Mouse (Mus musculus) midbrain, embryonic 16.5 days (tissue): ENCODE measurements at regions not wholly inside any gene's neighbourhood (a gene's known extent, or its start where the extent isn't known, plus 50 kb on each side); places are given as distances from the start of the nearest gene placed in this dataset.

ENCODE experiments used
- ATAC-seq: fragments of 200-750 bp; cut with Nextera tagmentation; 2 replicates; pipeline ENCODE4 v1.8.0; 2017; ENCODE audit warnings: moderate TSS enrichment
- H3K27ac ChIP-seq: fragments of 300-500 bp; sonication (generic); 2 replicates; pipeline ENCODE4 v1.5.1; 2014; ENCODE audit warnings: mild to moderate bottlenecking, low read length, mixed read lengths
- H3K27me3 ChIP-seq: fragments of 300-500 bp; sonication (generic); 2 replicates; pipeline ENCODE4 v1.6.1; 2014; ENCODE audit warnings: low read depth, low read length, mixed read lengths; ENCODE audit not compliant: control insufficient read depth, insufficient read depth
- H3K36me3 ChIP-seq: fragments of 300-500 bp; sonication (generic); 2 replicates; pipeline ENCODE4 v1.6.1; 2014; ENCODE audit warnings: mild to moderate bottlenecking, low read length, moderate library complexity, mixed read lengths; ENCODE audit not compliant: control insufficient read depth, insufficient read depth
- H3K4me1 ChIP-seq: fragments of 300-500 bp; sonication (generic); 2 replicates; pipeline ENCODE4 v1.6.1; 2014; ENCODE audit warnings: mild to moderate bottlenecking, low read length, mixed read lengths; ENCODE audit not compliant: control insufficient read depth, insufficient read depth
- H3K4me2 ChIP-seq: fragments of 300-500 bp; sonication (generic); 2 replicates; pipeline ENCODE4 v1.6.1; 2014; ENCODE audit warnings: mild to moderate bottlenecking, low read length, mixed read lengths
- H3K4me3 ChIP-seq: fragments of 300-500 bp; sonication (generic); 2 replicates; pipeline ENCODE4 v1.5.1; 2014; ENCODE audit warnings: low read depth, mild to moderate bottlenecking, low read length, moderate library complexity, mixed read lengths
- H3K9ac ChIP-seq: fragments of 300-500 bp; sonication (generic); 2 replicates; pipeline ENCODE4 v1.6.1; 2014; ENCODE audit warnings: low read depth, low read length, mixed read lengths
- H3K9me3 ChIP-seq: fragments of 300-500 bp; sonication (generic); replicated peaks from 2 replicates; pipeline ENCODE4 v1.6.1; 2014; ENCODE audit warnings: mild to moderate bottlenecking, low read length, mixed read lengths; ENCODE audit not compliant: control insufficient read depth, poor library complexity, severe bottlenecking
- WGBS: fragments of 180-500 bp; shearing (Covaris S2); extraction: QIAGEN DNeasy Blood & Tissue Kit; methylation state at CpG from one replicate; pipeline ENCODE4 v1.1.7; 2014; 5-methylcytosine and 5-hydroxymethylcytosine counted together

DNA sequence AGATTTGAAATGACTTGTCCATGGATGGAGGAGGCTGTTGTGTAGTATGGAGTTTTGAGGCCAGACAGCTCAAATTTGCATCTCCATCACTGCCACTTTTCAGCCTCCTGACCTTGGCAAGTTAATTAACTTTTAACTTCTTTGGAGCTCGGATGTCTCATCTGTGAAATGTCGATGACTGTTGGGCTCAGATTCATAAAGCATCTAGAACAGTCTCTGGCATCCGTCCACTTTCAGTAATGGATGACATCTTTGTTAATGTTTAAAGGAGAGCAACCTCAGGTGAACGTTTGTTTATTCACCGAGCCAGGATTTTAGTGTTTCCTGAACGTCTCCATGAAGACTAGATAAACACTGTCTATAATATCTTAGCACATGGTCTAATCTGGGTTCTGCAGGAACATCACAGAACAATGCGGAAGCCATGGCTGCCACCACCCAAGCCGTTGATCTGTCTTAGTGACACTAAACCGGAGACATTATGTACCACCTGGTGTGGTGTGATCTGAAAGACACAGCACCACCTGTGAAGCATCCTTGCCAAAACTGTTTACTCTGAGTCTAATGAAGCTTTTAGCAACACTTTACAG is 658.4 kb downstream of the Sorcs3 start:
- Histone ChIP-seq H3K27ac (no peak overlapping the region), H3K9ac (no peak overlapping the region), H3K4me1 (no peaks in the 10 kb centered on the region), H3K27me3 (no peaks in the 10 kb centered on the region), H3K36me3 (no peaks in the 10 kb centered on the region), H3K4me2 (no peak overlapping the region), H3K9me3 (no peaks in the 10 kb centered on the region), H3K4me3 (no peak overlapping the region)
- no peak for ATAC-seq
- WGBS: 85% methylated on average over 9 of the region's 9 CpGs

DNA sequence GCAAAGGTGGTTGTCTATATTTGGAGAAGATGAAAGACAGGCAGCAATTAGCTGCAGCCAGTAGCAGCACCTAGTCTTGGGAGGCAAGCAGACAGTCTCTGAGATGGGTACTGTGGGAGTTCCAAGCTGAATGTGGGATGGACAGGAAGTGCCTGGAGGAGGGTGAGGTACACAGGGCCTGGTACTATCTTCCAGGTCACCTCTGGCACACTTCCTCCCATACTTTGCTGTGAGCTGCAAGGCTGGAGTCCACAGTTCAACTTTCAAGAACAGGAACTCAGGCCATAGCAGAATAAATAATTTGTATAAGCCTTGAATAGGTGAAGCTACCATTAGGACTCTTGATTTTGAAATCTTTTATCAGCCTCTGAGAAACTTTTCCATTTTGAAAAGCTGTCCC is 665.8 kb downstream of the Sorcs3 start:
- ATAC-seq: no peak
- Histone ChIP-seq H3K27me3 (no peaks in the 10 kb centered on the region), H3K4me1 (no peaks in the 10 kb centered on the region), H3K4me3 (no peak overlapping the region), H3K36me3 (no peaks in the 10 kb centered on the region), H3K4me2 (no peak overlapping the region), H3K27ac (no peak overlapping the region), H3K9me3 (no peaks in the 10 kb centered on the region), H3K9ac (no peak overlapping the region)

DNA sequence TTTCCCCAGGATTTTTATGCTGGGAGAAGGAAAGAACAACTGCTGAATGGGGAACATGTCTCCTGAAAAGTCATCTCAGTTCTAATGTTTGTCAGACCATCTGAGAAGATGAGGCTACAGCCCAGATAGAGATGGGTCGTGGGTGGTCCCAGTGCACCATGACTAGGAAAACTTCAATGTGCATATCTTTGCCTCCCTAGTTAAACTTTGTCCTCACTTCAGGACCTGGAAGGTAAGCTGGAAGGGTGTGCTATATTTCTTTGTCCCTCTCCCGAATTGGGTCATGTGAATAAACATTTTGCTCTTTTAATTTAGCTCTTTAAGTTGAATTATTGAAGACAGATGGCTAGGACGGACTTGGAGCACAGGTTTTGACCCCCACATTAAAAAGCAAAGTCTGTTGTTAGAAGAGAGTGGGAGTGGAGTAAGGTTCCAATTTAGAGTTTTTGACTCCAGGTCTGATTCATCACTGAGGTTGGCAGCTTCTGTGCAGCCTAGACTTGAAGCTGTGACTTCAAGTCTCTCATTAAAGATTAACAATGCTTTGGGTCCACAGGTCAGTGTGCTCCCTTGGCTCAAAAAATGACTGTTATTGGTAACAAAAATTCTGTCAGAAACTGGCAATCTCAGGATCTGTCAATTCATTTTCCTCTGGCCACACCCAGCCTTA is 675.8 kb downstream of the Sorcs3 start:
- H3K9ac ChIP-seq: no peak overlapping the region
- no peak for ATAC-seq
- H3K9me3 ChIP-seq: no peaks in the 10 kb centered on the region
- H3K4me1 ChIP-seq: no peaks in the 10 kb centered on the region
- H3K4me3 ChIP-seq: no peak overlapping the region
- no peak overlapping the region for H3K27ac ChIP-seq
- H3K36me3 ChIP-seq: no peaks in the 10 kb centered on the region
- H3K27me3 ChIP-seq: no peaks in the 10 kb centered on the region
- WGBS: 83% methylated on average over 3 of the region's 3 CpGs
- no peak overlapping the region for H3K4me2 ChIP-seq

DNA sequence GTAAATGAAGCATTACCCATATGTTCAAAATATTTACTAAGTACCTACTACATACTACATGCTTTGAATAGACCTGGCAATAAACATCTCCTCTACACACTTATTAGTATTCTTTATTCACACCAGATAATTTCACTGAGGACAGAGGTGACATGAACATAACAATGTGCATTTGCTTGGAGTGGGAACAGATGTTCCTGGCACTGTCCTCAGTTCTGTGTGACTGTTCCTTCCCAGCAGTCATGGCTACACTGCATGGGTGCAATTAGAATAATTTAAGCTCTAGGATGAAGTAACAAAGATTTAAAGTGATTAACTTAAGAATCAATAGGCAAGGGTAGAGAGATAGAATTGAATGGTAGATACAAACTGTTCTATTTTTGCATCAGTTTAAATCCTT is 702.4 kb downstream of the Sorcs3 start:
- H3K27ac ChIP-seq: no peak overlapping the region
- H3K9me3 ChIP-seq: no peaks in the 10 kb centered on the region
- ATAC-seq: no peak
- H3K36me3 ChIP-seq: no peaks in the 10 kb centered on the region
- no peak overlapping the region for H3K4me2 ChIP-seq
- no peak overlapping the region for H3K9ac ChIP-seq
- 0 out of 2 replicates have a peak, but pooled peaks cover 3% of the 10 kb centered on the region for H3K4me1 ChIP-seq
- H3K4me3 ChIP-seq: no peak overlapping the region
- no peaks in the 10 kb centered on the region for H3K27me3 ChIP-seq

DNA sequence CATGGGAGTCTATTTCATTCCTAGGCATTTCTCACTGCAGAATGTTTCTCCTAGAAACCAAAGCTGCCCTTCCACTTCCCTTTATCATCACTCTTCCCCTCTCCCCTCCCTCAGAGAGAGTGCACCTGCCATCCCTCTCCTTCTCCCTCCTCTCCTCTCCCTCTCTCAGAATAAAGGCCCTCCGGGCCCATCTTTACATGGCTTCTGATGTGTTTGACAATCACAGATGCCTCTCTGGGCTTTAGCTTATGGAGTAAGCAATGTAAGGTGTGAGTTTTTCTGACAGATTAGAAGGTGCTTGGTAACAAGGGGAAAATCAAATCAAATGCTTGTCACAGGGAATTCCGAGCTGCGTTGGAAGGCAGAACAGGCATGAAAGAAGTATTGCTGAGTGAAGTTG is 707.2 kb downstream of the Sorcs3 start:
- H3K36me3 ChIP-seq: no peaks in the 10 kb centered on the region
- no peaks in the 10 kb centered on the region for H3K9me3 ChIP-seq
- no peak overlapping the region for H3K27ac ChIP-seq
- no peak overlapping the region for H3K4me2 ChIP-seq
- H3K4me1 ChIP-seq: 0 out of 2 replicates have a peak, but pooled peaks cover 3% of the 10 kb centered on the region
- no peak overlapping the region for H3K4me3 ChIP-seq
- no peak overlapping the region for H3K9ac ChIP-seq
- H3K27me3 ChIP-seq: no peaks in the 10 kb centered on the region
- WGBS: 51% methylated on average over 3 of the region's 3 CpGs
- ATAC-seq: no peak

DNA sequence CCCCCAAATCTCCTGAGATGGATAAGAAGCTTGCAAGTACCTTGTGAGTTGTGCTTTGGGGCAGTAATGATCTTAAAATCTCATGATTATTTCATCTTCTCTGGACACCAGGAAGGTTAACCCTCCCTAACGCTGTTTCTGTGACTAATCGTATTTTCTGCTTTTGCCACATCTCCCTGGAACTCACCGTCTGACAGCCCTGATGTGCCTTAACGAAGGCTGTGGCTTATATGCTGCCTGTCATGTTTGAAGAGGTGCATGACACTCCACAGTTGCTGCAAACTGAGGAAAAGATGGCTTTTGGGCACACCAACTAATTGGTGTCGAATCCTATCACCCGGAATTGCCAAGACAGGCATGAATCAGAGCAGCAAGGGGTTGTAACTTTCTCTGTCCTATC is 713.8 kb downstream of the Sorcs3 start:
- Histone ChIP-seq H3K4me3 (no peak overlapping the region), H3K9me3 (no peaks in the 10 kb centered on the region), H3K27ac (no peak overlapping the region), H3K4me2 (no peak overlapping the region), H3K9ac (no peak overlapping the region), H3K27me3 (no peaks in the 10 kb centered on the region), H3K4me1 (no peaks in the 10 kb centered on the region), H3K36me3 (no peaks in the 10 kb centered on the region)
- 31% methylated on average over 6 of the region's 6 CpGs for whole genome bisulfite sequencing
- ATAC-seq: peak; percentile 39; the same call in 1 of the 2 replicates

DNA sequence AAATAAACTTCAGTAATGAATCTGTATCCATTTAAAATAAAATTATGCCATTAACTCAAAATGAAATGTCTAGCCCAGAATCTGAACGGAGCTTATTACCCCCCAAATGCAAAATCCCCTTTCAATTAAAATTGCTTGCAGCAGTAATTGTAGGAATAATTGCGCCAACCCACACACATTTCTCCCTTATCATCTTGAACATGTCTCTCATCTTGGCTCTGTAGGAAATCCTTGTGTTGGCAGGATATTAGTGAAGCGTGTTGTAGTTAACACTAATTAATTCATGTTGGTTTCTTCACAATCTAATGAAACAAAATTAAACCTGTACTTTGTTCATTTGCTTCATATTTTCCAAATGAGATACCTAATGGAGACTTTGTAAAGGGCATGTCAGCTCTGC is 741.8 kb downstream of the Sorcs3 start:
- no peaks in the 10 kb centered on the region for H3K9me3 ChIP-seq
- H3K36me3 ChIP-seq: no peaks in the 10 kb centered on the region
- no peaks in the 10 kb centered on the region for H3K4me1 ChIP-seq
- no peak for ATAC-seq
- H3K9ac ChIP-seq: no peak overlapping the region
- no peaks in the 10 kb centered on the region for H3K27me3 ChIP-seq
- 71% methylated on average over 3 of the region's 3 CpGs for WGBS
- H3K4me3 ChIP-seq: no peak overlapping the region
- H3K27ac ChIP-seq: no peak overlapping the region
- no peak overlapping the region for H3K4me2 ChIP-seq
